Mouse (Mus musculus): ENCODE data around the gene Gm28729. TPM values are rescaled to one million over a fixed set of nuclear protein-coding genes. Genes with fewer than 3 reads are reported as not detected.

The Gm28729 gene
- total RNA-seq, 2 experiments from 2014 or later, result 0.26 TPM; not detected in 1

DNA sequence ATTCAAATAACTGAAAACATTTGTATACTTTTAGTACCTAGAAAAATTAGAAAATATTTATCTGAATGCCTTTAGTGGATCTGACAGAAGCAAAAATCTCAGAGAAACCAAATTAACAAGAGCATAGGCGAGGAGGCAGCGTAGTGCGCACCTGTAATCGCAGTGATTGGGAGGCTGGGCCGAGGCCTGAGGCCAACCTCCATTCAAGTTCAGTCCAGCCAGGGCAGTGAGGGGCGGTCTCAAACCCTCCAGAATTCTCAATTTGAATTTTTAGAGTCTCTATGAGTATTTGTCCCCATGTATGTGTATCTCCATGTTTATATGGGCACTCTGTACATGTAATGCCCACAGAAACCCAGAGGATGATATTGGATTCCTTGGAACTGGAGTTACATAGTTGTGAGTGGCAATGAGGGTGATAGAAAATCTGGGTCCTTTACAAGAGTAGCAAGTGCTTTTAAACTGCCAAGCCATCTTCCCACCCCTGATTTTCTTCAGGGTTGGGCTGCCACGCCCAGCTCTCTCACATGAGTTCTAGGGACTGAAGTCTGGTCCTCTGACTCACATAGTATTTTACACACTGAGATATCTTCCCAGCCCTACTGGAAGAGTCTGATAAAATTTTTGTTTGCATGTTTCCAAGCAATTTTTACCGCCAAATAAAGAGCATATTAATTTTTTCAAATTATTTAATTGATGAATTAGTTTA is 54.6 kb downstream of the Gm28729 start:
- intact Hi-C loops (cut with DNase I), result no loop called here
- DNase-seq, result no peak

- intact Hi-C loops (cut with DNase I), result no loop called here
- no peak for DNase-seq
These were observed 55.4 kb downstream of the Gm28729 start for GRCm38 (mm10) chr9:96469556-96470265.

DNA sequence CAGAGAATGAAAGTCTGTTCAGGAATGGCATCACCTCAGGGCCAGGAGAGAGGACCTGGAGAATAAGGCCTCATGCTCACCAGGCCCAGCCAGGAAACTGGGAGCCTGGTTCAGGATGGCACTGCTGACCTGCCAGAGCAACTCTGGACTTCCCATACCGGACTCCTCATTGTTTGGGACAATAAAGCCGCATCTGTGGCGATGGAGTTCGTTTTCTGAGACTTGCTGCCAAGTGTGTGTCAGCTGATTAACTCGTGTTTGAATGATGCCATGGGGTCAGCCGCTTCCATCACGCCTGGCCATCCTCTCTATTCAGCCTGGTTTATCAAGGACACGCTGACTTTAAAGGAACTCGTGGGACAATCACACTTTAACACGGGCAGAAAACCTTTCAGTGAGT is 61.4 kb downstream of the Gm28729 start:
- intact Hi-C loops (cut with DNase I), result no loop called here
- no peak for DNase-seq

- DNase-seq, result no peak
- intact Hi-C loops (cut with DNase I), result no loop called here
These were observed 63.5 kb downstream of the Gm28729 start for GRCm38 (mm10) chr9:96461607-96462006.

- no peak for DNase-seq
- intact Hi-C loops (cut with DNase I), result no loop called here
These were observed 64.8 kb downstream of the Gm28729 start for GRCm38 (mm10) chr9:96460117-96460865.

DNA sequence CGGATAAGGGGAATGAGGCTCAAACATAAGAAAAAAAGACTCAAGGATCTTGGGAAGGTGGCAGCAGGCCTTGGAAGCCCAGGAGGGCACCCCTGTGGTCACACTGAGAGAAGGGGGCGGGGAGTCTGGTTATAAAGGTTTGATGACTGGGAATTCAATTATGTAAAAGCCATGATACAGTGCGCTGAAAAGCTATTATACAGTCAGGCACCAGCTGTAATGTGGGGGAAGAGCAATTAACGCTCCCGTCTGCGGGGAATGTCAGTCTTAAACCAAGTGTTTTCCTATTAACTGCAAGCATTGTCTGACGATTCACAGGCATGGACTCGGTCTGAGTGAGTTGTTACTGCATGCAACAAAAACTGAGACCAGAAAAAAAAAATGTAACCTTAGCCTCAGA is 69.4 kb downstream of the Gm28729 start:
- intact Hi-C loops (cut with DNase I), result loop anchor here (1.0 kb wide), 1 partner anchor 16 kb away; no protein-coding TSS in a partner anchor
- no peak for DNase-seq

- intact Hi-C loops (cut with DNase I), result no loop called here
- no peak for DNase-seq
These were observed 72.1 kb downstream of the Gm28729 start for GRCm38 (mm10) chr9:96452956-96453355.

- intact Hi-C loops (cut with DNase I), result no loop called here
- no peak for DNase-seq
These were observed 74.0 kb downstream of the Gm28729 start for GRCm38 (mm10) chr9:96450900-96451720.

GRCm38 (mm10) chr9:96449514-96449913 is 75.5 kb downstream of the Gm28729 start:
- intact Hi-C loops (cut with DNase I), result no loop called here
- DNase-seq, result no peak

- intact Hi-C loops (cut with DNase I), result no loop called here
- DNase-seq, result no peak
These were observed 79.7 kb downstream of the Gm28729 start for GRCm38 (mm10) chr9:96445351-96445750.

- intact Hi-C loops (cut with DNase I), result no loop called here
- no peak for DNase-seq
These were observed 83.0 kb downstream of the Gm28729 start for GRCm38 (mm10) chr9:96442081-96442480.

DNA sequence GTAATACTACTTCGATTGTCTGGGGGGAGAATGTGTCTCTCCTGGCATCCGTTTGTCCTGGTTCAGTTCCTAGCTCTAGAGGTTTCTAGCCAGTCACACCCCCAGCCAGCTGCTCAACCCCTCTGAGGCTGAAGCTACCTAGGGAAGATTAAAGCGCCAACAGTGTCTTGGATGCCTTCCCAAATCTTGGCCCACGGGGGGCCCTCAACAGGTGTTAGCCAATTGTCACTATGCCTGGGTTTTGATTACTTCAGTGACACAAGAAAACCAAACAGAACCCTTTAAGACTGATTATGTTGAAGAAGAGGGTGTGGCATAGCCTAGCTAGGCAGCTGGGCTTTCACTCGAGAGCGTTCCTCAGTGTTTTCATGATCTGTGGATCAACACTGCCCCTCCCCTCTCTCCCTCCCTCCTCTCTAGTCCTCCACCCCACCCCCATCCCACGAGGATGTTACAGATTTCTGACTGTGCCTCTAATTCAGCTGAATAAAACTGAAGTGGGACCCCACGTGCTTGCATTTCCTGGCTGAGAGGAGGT is 86.7 kb downstream of the Gm28729 start:
- intact Hi-C loops (cut with DNase I), result no loop called here
- DNase-seq, result peak in 1 of 2 experiments; percentile 51

GRCm38 (mm10) chr9:96437805-96438333 is 87.2 kb downstream of the Gm28729 start:
- intact Hi-C loops (cut with DNase I), result no loop called here
- DNase-seq, result peak; percentile 45 to 62

- intact Hi-C loops (cut with DNase I), result no loop called here
- DNase-seq, result no peak
These were observed 87.9 kb downstream of the Gm28729 start for GRCm38 (mm10) chr9:96436901-96437804.

Other genes with a start within 250 kb of the Gm28729 start
- 10 to 100 TPM; 30.6 to 32.0 TPM for gene Atp1b3, start 160.8 kb downstream of the Gm28729 start, total RNA-seq (2021)
- gene Rnf7, start 46.6 kb downstream of the Gm28729 start, total RNA-seq (2021), result 10 to 100 TPM; 63.7 to 73.1 TPM
- gene Rasa2, start 106.4 kb upstream of the Gm28729 start, total RNA-seq (2021), result 1 to 10 TPM; 2.5 to 3.0 TPM
- gene Zbtb38, start 227.6 kb upstream of the Gm28729 start, total RNA-seq (2021), result 10 to 100 TPM; 16.7 to 24.2 TPM

Data from gastrocnemius, postnatal 36 days (tissue).